Mouse (Mus musculus): ENCODE measurements around the gene Zfr2.

The Zfr2 gene

GRCm38 (mm10) chr10:81232580-81233225 is at the start of gene Zfr2:
Gene Zfr2 (plus strand): TSS chr10:81233155.
- DNase-seq (ENCODE audit: low read depth, low spot score), result peak; percentile 74

- DNase-seq (ENCODE audit: low read depth, low spot score), result no peak
Measured at GRCm38 (mm10) chr10:81183805-81184204, 49.1 kb upstream of the Zfr2 start, which contains the start of gene 4930442H23Rik. Gene 4930442H23Rik (minus strand): TSS chr10:81183849.

GRCm38 (mm10) chr10:81184765-81185164 is 48.2 kb upstream of the Zfr2 start:
- no peak for DNase-seq (ENCODE audit: low read depth, low spot score)

GRCm38 (mm10) chr10:81187161-81187560 is 45.8 kb upstream of the Zfr2 start:
- no peak for DNase-seq (ENCODE audit: low read depth, low spot score)

GRCm38 (mm10) chr10:81189821-81190220 is 43.1 kb upstream of the Zfr2 start:
- no peak for DNase-seq (ENCODE audit: low read depth, low spot score)

GRCm38 (mm10) chr10:81190236-81190911 is 42.6 kb upstream of the Zfr2 start:
- no peak for DNase-seq (ENCODE audit: low read depth, low spot score)

- DNase-seq (ENCODE audit: low read depth, low spot score), result no peak
Measured at GRCm38 (mm10) chr10:81190912-81191321, 42.0 kb upstream of the Zfr2 start.

- DNase-seq (ENCODE audit: low read depth, low spot score), result no peak
Measured at GRCm38 (mm10) chr10:81191342-81191982, 41.5 kb upstream of the Zfr2 start.

GRCm38 (mm10) chr10:81192270-81192967 is 40.5 kb upstream of the Zfr2 start:
- peak; percentile 92 for DNase-seq (ENCODE audit: low read depth, low spot score)

GRCm38 (mm10) chr10:81192968-81193501 is 39.9 kb upstream of the Zfr2 start:
- DNase-seq (ENCODE audit: low read depth, low spot score), result peak; percentile 85

GRCm38 (mm10) chr10:81193991-81194774 is 38.8 kb upstream of the Zfr2 start:
- DNase-seq (ENCODE audit: low read depth, low spot score), result peak; percentile 98

GRCm38 (mm10) chr10:81195300-81195699 is 37.7 kb upstream of the Zfr2 start:
- DNase-seq (ENCODE audit: low read depth, low spot score), result peak; percentile 96

- peak; percentile 76 for DNase-seq (ENCODE audit: low read depth, low spot score)
Measured at GRCm38 (mm10) chr10:81196470-81197065, 36.4 kb upstream of the Zfr2 start.

- DNase-seq (ENCODE audit: low read depth, low spot score), result peak; percentile 72
Measured at GRCm38 (mm10) chr10:81197305-81197704, 35.6 kb upstream of the Zfr2 start.

GRCm38 (mm10) chr10:81198230-81198629 is 34.7 kb upstream of the Zfr2 start:
- peak; percentile 60 for DNase-seq (ENCODE audit: low read depth, low spot score)

GRCm38 (mm10) chr10:81198990-81199389 is 34.0 kb upstream of the Zfr2 start:
- DNase-seq (ENCODE audit: low read depth, low spot score), result no peak

- no peak for DNase-seq (ENCODE audit: low read depth, low spot score)
Measured at GRCm38 (mm10) chr10:81200141-81200540, 32.8 kb upstream of the Zfr2 start.

GRCm38 (mm10) chr10:81200605-81201287 is 32.2 kb upstream of the Zfr2 start:
- no peak for DNase-seq (ENCODE audit: low read depth, low spot score)

- peak; percentile 95 for DNase-seq (ENCODE audit: low read depth, low spot score)
Measured at GRCm38 (mm10) chr10:81201807-81202758, 30.9 kb upstream of the Zfr2 start, which contains the start of gene Nmrk2. Gene Nmrk2 (minus strand): TSS chr10:81202051.

All from skeletal muscle tissue, adult 2 months (tissue).